Mouse (Mus musculus) kidney, adult 8-10 months (tissue): ENCODE data around the gene Fam206a.

ENCODE experiments used
- DNase-seq, 2 experiments: peaks; one replicate each; pipeline ENCODE4 v3.0.0; 2022

The Fam206a gene

DNA sequence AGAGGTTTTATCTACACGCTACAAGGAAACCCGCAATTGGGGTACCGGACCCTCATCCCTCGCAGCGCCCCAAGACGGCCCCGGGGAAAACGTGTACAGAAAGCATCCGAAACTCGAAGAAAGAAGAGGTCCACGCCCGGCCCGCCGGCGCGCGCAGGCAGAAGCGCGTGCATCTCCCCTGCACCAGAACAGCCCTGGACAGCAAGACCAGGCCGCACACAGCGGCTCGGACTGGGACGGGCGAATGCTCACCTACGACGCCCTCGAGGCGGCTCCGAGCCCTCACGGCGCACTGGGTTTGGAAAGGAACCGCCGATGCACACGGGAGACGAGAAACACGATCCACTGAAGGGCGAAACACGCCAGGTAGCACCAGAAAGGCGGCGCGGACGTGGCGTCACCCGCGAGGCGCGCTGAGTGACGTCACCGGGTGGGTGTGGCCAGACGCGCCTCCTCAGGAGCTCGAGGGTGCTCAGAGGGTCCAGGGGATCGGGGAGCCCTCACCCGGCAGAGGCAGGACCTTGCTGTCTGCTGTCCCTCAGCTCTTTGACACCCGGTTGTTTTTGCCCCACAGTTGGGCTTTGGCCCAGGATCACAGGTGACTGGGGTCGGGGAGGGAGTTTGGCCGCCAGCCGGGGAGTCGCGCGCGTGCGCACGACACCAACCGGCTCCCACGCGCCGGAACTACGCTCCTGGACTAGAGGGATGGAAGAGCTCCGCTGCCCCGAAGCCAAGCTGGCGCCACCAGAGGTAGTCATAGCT, at the start of gene Fam206a, which contains the start of gene Elp1:
Gene Fam206a (plus strand): TSS at position 439 of the 762 bp plus-strand sequence.
Gene Elp1 (minus strand): TSS at position 425 of the 762 bp plus-strand sequence.
- DNase-seq = peak; percentile 88 to 94

DNA sequence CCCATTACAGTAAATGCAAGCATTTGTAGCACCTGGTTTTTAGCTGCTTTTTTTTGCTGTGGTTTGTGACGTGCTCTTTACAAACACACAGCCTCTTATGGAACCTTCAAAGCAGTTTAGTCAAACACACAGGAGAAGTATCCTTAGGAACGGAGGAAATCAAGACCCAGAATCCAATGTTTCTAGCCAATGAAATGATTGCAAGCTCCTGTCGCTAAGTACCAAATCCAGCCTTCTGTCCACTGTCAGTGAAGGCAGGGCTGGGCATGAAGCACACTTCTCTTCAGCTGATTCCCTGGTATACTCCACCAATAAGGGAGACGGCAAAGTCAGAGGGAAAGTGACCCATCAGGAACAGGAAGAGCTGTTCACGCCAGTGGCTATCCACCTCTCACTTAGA, 46.1 kb upstream of the Fam206a start:
- DNase-seq = no peak

DNA sequence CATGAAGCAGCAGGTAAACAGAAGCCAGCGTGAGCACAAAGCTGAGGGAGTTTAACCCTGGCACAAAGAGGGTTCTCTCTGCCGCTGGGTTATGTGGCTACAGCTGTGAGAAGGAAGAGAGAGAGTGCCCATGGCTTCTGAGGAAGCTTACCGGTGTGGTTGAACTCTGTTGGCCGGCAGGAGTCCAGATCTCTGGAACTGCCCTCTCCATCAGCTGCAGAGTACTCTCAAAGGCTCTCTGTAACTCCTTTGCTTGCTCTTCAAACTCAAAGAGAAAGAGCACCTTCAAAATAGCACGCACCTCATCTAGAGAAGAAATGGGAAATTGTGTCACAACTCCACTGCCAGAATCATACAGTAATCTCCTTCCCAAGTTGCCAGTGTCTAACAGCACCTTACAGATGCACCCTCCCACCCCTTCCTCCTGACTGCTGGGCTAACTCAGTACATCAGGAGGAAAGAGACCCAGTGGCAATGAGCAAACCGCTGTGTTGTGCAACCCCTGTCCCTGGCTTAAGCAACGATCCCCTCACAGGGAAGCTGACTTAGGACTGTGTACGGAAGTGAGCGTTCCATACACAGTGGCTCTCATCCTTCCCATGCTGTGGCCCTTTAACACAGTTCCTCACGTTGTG, 45.1 kb upstream of the Fam206a start:
- no peak for DNase-seq

DNA sequence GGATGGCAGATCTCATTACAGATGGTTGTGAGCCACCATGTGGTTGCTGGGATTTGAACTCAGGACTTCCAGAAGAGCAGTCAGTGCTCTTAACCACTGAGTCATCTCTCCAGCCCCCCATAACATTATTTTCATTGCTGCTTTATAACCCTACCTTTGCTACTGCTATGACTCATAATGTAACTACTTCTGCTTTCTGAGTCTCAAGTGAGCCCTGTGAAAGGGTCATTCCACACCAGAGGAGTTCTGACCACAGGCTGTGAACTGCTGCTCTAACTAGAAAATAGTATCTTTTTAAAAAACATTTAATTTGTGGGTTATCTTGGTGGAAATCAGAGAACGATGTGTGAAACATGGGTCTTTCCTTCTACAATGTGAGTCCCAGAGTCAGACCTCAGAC, 44.5 kb upstream of the Fam206a start:
- no peak for DNase-seq

DNA sequence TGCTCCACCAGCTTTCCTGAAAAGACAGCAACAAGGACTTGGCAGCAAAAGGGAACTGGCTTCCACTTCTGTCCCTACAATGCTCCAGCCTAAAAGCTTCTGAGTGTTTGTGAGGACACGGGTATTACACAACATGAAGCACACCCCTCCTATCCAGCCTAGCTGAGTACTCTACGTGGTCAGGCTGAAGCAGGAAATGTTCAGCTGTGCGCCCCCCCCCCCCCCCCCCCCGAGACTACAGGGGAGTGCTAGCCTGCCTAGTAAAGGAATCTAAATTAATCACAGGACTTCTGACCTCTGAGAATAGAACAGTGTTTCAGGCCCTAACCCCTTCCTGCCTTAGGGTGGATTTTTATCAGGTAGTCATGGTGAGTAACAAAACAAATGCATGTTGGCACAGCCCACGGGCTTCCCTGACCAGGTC, 34.3 kb upstream of the Fam206a start:
- DNase-seq = peak in 1 of 2 experiments; percentile 7

DNA sequence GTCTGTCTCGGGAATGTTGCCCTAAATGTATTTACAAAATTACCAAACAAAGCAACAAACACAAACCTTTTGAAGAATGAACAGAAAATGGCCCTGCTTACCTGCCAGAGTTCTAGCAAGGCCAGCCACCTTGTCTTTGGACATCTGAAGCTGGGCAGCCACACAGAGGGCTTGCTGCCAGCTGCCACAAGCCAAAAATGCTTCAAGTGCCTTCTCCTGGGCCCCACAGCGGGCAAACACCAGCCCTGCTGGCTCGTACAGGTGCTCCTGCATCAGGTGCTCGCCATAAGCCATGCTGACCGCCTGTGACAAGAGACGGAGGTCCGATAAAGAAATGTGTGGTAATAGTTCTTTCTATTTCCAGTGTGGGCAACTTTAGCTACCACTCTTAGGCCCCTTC, 33.2 kb upstream of the Fam206a start:
- DNase-seq = peak in 1 of 2 experiments; percentile 10

DNA sequence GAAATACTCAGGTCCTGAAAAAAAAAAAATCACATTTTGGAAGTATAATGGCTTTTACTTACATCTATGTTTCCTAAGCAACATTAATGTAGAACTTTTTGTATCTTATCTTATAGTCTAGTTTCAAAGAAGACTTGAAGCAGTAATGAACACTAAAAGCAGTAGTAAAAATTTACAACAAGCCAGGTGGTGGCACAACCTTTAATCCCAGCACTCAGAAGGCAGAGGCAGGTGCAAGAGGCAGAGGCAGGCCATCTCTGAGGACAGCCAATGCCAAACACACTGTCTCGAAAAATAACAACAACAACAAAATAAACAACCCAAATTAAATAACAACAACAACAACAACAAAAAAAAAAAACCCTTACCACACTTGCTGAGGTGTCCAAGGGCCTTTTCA, 31.1 kb upstream of the Fam206a start:
- DNase-seq = no peak

- no peak for DNase-seq
Observed at GRCm38 (mm10) chr4:56791373-56791772, 10.8 kb upstream of the Fam206a start.

DNA sequence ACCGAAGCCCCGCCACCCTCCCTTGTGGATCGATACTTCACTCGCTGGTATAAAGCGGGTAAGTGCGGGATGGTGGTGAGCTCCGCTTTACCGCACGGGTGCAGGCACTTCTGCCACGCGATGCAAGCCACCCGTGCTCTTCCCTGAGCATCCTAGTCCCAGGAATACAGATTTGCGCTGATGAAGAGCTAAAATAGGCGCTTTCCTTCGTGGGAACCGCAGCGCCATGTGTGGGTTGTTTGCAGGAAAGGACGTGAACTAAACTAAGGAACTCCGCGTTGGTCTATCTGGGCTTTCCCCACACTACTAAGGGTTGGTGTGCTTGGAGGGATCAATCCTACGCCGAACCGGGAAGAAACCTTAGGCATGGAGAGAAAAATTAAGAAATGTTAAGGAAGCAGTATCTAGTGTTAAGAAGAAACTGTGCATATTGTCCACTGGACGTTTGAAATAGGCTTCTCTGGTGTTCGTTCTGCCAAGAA, 565 bp downstream of the Fam206a start:
- DNase-seq = no peak

GRCm38 (mm10) chr4:56809050-56809449, 6.9 kb downstream of the Fam206a start:
- DNase-seq = no peak

GRCm38 (mm10) chr4:56811642-56812041, 9.5 kb downstream of the Fam206a start:
- DNase-seq = no peak

- no peak for DNase-seq
Observed at GRCm38 (mm10) chr4:56812096-56812495, 10.0 kb downstream of the Fam206a start.

- no peak for DNase-seq
Observed at GRCm38 (mm10) chr4:56815131-56815530, 13.0 kb downstream of the Fam206a start.

DNA sequence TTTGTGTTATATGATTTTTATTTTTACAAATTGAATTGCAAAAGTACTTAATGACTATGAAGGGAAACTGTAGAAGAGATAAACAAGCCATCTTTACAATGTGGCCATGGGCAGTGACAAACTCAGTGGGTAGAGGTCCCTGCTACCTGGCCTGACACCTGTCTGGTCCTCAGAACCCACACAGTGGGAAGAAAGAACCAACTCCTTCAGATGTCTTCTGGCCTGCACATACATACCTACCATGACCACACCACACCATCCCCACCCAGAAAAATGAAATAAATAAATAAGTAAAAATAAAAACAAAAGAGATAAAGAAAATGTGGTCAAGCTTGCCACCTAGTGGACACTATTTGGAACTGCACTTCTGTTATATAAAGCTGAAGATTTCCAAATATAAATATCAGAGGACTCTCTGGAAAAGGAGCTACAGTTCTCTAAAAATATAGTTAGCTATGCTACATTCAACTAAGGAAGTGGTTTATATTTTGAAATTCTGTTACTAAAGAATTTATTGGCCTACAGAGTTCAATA, 17.9 kb downstream of the Fam206a start:
- DNase-seq = no peak

- no peak for DNase-seq
Observed at GRCm38 (mm10) chr4:56824231-56824630, 22.1 kb downstream of the Fam206a start.

GRCm38 (mm10) chr4:56828932-56829331, 26.8 kb downstream of the Fam206a start:
- DNase-seq = no peak

- DNase-seq = peak; percentile 39 to 41
Observed at GRCm38 (mm10) chr4:56829511-56829921, 27.4 kb downstream of the Fam206a start.

DNA sequence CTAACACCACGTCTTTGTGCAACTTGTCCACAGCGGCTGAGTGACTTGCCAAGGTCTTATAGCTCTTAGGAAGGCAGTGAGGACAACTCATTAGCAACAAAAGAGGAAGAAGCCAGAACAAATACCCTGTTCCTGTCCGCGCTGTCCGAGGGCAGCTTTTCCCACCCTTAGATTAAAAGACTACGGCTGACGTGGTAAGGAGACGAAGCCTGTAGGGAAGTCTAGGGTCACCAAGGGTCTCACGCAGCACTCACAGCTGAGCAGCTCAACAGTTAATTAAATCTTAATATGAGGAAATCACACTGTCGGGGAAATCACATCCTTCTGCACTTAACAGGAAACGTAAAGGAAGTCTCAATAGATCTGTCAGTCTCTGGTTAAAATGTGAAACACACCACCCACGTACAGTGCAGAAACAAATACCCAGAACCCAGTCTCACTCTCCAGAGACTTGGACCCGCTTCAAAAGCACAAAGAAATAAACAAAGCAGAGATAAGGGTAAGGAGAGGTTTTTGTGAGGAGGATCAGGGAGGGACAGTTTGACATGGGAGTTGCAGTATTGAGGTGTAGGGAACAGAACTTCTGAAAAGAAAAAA, 29.0 kb downstream of the Fam206a start:
- DNase-seq = no peak

- peak in 1 of 2 experiments; percentile 29 for DNase-seq
Observed at GRCm38 (mm10) chr4:56831998-56832397, 29.9 kb downstream of the Fam206a start.

GRCm38 (mm10) chr4:56837661-56838060, 35.5 kb downstream of the Fam206a start:
- no peak for DNase-seq

- no peak for DNase-seq
Observed at GRCm38 (mm10) chr4:56840297-56840696, 38.2 kb downstream of the Fam206a start.

DNA sequence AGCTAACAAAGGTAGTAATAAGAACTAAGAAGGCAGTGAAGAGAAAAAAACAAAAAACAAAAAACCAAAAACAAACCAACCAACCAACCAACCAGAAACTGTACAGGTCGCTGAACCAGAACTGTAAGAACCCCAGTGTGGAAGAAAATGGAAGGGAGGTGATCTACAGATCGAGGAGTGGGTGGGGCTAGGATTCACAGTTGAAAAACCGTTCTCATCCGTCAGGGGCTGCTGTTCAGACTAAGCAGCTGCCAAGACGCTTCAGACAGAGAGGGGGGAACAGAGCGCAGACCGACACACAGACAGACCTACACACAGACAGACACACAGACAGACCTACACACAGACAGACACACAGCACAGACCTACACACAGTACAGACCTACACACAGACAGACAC, 40.4 kb downstream of the Fam206a start:
- DNase-seq = no peak

- no peak for DNase-seq
Observed at GRCm38 (mm10) chr4:56843963-56844362, 41.8 kb downstream of the Fam206a start.
